Mouse (Mus musculus) hindbrain, embryonic 11.5 days (tissue): ENCODE measurements at regions not wholly inside any gene's neighbourhood (a gene's known extent, or its start where the extent isn't known, plus 50 kb on each side); places are given as distances from the start of the nearest gene placed in this dataset.

Experiments used
- ATAC-seq: fragments of 200-750 bp; cut with Nextera tagmentation; 2 replicates; pipeline ENCODE4 v1.8.0; 2017; ENCODE audit warnings: mild to moderate bottlenecking, moderate TSS enrichment, moderate library complexity; ENCODE audit not compliant: low FRiP score
- DNase-seq: peaks from one replicate; pipeline ENCODE4 v3.0.0-alpha.2; 2015; ENCODE audit warnings: low spot score
- H3K27ac ChIP-seq: fragments of 300-500 bp; sonication (generic); 2 replicates; pipeline ENCODE4 v1.5.1; 2014; ENCODE audit warnings: mild to moderate bottlenecking, low read depth, low read length
- H3K27me3 ChIP-seq: fragments of 300-500 bp; sonication (generic); 2 replicates; pipeline ENCODE4 v1.6.1; 2014; ENCODE audit warnings: mild to moderate bottlenecking, low read length, moderate library complexity, mixed read lengths; ENCODE audit not compliant: control insufficient read depth, insufficient read depth
- H3K36me3 ChIP-seq: fragments of 300-500 bp; sonication (generic); 2 replicates; pipeline ENCODE4 v1.6.1; 2014; ENCODE audit warnings: mild to moderate bottlenecking, low read length, moderate library complexity, mixed read lengths; ENCODE audit not compliant: control insufficient read depth, insufficient read depth
- H3K4me1 ChIP-seq: fragments of 300-500 bp; sonication (generic); replicated peaks from 2 replicates; pipeline ENCODE4 v1.6.1; 2014; ENCODE audit warnings: low read length, mixed read lengths; ENCODE audit not compliant: control insufficient read depth, insufficient read depth
- H3K4me2 ChIP-seq: fragments of 300-500 bp; sonication (generic); replicated peaks from 2 replicates; pipeline ENCODE4 v1.6.1; 2014; ENCODE audit warnings: mild to moderate bottlenecking, low read depth, low read length
- H3K4me3 ChIP-seq: fragments of 300-500 bp; sonication (generic); 2 replicates; pipeline ENCODE4 v1.5.1; 2014; ENCODE audit warnings: low read depth, low read length
- H3K9ac ChIP-seq: fragments of 300-500 bp; sonication (generic); 2 replicates; pipeline ENCODE4 v1.6.1; 2014; ENCODE audit warnings: low read depth, low read length
- H3K9me3 ChIP-seq: fragments of 300-500 bp; sonication (generic); 2 replicates; pipeline ENCODE4 v1.6.1; 2016; ENCODE audit warnings: low read length; ENCODE audit not compliant: control insufficient read depth
- WGBS: fragments of 180-500 bp; shearing (Covaris S2); extraction: QIAGEN DNeasy Blood & Tissue Kit; methylation state at CpG from one replicate; pipeline ENCODE4 v1.1.7; 2014; 5-methylcytosine and 5-hydroxymethylcytosine counted together

DNA sequence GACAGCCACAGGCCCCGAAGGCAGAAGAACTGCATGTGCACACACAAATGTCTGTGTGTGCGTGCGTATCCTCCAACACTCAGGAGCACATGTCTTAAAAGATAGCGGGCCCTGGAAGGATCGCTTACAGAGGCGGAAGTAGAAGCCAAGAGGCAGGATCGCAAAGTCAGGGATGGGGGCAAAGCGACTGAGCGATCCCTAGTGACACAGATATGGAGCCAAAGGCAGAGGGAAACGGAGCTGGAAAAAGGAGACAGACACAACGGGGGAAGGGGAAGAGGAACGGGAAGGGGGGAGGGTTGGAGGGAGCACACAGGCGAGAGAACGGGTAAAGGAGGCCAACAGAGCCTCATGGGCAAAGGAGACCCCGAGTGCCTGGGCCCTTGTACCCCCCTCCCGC lies 129.8 kb upstream of the Lhx5 start:
- Histone ChIP-seq H3K4me1 (peaks cover 7% of the 10 kb centered on the region), H3K27me3 (peaks cover 54% of the 10 kb centered on the region), H3K4me3 (peak overlapping the region; percentile 18; the same call in 1 of the 2 replicates), H3K36me3 (no peaks in the 10 kb centered on the region), H3K4me2 (peak overlapping the region; percentile 43), H3K9me3 (no peaks in the 10 kb centered on the region), H3K9ac (peak overlapping the region; percentile 53), H3K27ac (peak overlapping the region; percentile 68)
- ATAC-seq (peak; percentile 23; the same call in 1 of the 2 replicates), DNase-seq (peak; percentile 60)
- WGBS = 1% methylated on average over 16 of the region's 16 CpGs

DNA sequence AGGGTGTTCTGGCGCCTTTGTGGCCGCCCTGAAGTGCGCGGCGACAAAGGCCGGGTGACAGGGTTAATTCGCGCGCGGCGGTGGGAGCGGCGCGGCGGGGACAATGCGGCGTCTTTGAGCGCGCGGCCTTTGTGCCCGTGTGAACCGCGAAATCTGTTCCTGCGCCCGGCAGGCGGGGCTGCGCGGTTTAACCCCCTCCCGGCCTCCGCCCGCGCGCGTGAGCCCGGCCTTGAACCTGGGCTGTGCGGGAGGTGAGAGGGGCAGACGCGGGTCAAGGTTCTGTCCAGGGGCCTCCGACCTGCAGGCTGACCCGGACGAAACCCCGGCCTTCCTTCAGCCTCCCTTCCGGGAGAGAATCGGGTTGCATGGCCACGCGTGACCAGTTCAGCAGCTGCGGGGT lies 129.2 kb upstream of the Lhx5 start:
- peak overlapping the region; percentile 68 for H3K27ac ChIP-seq
- H3K4me1 ChIP-seq = peaks cover 4% of the 10 kb centered on the region
- H3K4me3 ChIP-seq = peak overlapping the region; percentile 18
- H3K27me3 ChIP-seq = peaks cover 50% of the 10 kb centered on the region
- ATAC-seq (peak; percentile 55), DNase-seq (peak; percentile 77)
- peak overlapping the region; percentile 43 for H3K4me2 ChIP-seq
- H3K36me3 ChIP-seq = no peaks in the 10 kb centered on the region
- H3K9me3 ChIP-seq = no peaks in the 10 kb centered on the region
- 1% methylated on average over 47 of the region's 47 CpGs for WGBS
- H3K9ac ChIP-seq = peak overlapping the region; percentile 53

DNA sequence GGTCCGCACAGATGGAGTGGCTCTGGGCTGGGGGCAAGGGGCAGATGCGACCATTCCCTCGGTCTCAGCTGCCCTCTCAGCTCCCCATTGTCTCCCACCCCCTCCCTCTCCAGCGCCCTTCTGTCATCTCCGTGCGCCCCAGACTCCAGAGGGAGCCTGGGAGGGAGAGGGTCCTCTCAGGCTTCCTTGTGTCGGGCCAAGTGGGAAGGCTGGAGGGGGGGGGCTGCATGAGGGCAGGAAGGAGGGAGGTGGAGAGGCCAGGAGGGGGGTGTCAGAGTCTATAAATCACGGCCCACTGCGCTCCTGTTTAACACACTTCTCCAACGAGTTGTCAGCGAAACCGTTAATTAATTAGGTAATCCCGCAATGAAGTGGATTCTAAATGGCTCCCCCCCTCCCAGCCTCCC lies 127.2 kb upstream of the Lhx5 start:
- Histone ChIP-seq H3K4me2 (no peak overlapping the region), H3K36me3 (no peaks in the 10 kb centered on the region), H3K27ac (peak overlapping the region; percentile 5), H3K9ac (no peak overlapping the region), H3K9me3 (no peaks in the 10 kb centered on the region), H3K27me3 (peaks cover 45% of the 10 kb centered on the region), H3K4me3 (no peak overlapping the region), H3K4me1 (peaks cover 4% of the 10 kb centered on the region)
- WGBS = 25% methylated on average over 12 of the region's 13 CpGs
- DNase-seq (peak; percentile 64), ATAC-seq (peak; percentile 79)

DNA sequence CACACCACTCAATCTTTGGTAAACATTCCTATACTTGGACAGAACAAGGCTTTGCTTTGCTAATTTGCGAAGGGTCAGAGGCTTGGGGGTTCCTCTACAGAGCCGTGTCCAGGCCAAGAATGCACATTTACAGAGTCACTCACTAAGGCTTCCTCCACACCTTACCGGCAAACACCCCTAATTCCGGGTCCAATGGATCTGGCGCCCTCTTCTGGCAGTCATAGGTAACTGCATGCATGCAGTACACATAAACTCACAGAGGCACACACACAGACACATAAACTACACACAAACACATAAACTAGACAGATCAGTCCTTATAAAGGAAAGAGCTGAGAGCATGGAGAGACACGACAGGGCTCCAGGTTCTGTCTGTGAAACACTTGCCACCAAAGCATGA lies 119.2 kb upstream of the Lhx5 start:
- no peak for DNase-seq

DNA sequence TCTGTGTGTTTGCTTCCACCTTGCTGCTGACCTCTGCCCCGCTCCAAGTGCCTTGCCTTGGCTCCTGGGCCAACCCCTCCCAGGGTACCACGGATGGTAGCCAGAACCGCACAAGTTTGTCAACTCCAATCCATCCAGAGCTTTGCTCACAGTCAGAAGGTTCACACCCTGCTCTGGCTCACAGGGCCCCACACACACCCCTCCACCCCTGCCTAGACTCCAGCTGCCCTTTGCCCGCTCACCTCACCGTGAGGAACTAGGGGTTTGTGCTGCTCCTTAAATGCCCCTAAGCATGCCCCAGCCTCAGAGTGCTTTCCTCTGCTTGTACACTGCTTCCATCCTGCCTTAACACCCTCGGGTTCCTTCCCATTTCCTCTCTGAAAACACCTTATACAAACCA lies 117.5 kb upstream of the Lhx5 start:
- no peak for DNase-seq
- Histone ChIP-seq H3K9ac (no peak overlapping the region), H3K4me3 (no peak overlapping the region), H3K27ac (no peak overlapping the region), H3K36me3 (no peaks in the 10 kb centered on the region), H3K4me1 (no peaks in the 10 kb centered on the region), H3K4me2 (no peak overlapping the region), H3K27me3 (no peaks in the 10 kb centered on the region), H3K9me3 (no peaks in the 10 kb centered on the region)
- 76% methylated on average over 6 of the region's 6 CpGs for WGBS
- ATAC-seq = no peak

More for the DNA sequence above, 119.2 kb upstream of the Lhx5 start:
- no peak overlapping the region for H3K9ac ChIP-seq
- no peaks in the 10 kb centered on the region for H3K27me3 ChIP-seq
- H3K4me2 ChIP-seq = no peak overlapping the region
- H3K4me3 ChIP-seq = no peak overlapping the region
- H3K36me3 ChIP-seq = no peaks in the 10 kb centered on the region
- H3K9me3 ChIP-seq = no peaks in the 10 kb centered on the region
- H3K27ac ChIP-seq = no peak overlapping the region
- WGBS = 90% methylated on average over 6 of the region's 6 CpGs
- no peaks in the 10 kb centered on the region for H3K4me1 ChIP-seq
- ATAC-seq = no peak

DNA sequence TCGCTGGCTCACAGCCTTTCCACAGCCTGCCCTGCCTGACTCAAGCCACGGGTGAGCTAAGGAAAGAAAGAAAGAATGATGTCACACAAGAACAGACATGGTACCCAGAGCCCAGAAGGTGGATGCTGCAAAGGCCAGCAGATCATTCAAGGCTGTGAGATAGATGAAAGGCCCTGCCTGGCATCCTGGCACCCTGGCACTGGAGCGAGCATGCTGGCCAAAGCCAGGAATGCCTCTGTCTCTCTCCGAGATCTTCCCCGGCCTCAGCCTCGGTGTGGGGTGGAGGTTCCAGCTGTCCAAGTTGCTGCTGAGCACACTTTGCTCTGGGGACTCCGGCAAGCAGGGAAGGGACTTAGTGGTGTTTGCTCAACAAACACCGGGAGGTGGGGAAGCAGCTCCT lies 116.4 kb upstream of the Lhx5 start:
- H3K4me2 ChIP-seq = no peak overlapping the region
- WGBS = 51% methylated on average over 8 of the region's 8 CpGs
- ATAC-seq (no peak), DNase-seq (no peak)
- no peaks in the 10 kb centered on the region for H3K4me1 ChIP-seq
- no peak overlapping the region for H3K27ac ChIP-seq
- H3K9me3 ChIP-seq = no peaks in the 10 kb centered on the region
- H3K36me3 ChIP-seq = no peaks in the 10 kb centered on the region
- H3K27me3 ChIP-seq = no peaks in the 10 kb centered on the region
- no peak overlapping the region for H3K9ac ChIP-seq
- H3K4me3 ChIP-seq = no peak overlapping the region

DNA sequence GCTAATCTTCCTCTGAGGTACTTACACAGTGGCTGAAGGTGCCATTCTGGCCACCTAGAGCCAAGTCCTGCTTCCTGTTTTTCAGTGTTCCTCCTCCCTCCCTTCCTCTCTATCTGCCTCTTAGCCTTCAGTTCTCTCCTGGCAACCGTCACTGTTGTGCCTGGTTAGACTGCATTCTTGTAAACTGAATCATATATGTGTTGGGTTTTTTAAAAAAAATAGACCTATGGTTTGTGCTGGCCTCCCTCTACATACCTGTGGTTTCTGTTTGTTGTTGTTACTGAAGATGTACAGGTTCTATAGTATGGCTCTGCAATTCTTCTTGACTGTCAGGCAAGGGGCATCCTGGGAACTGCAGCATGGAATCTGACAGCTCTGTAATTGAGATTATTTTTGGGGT lies 112.5 kb upstream of the Lhx5 start:
- Histone ChIP-seq H3K4me3 (no peak overlapping the region), H3K27ac (no peak overlapping the region), H3K27me3 (no peaks in the 10 kb centered on the region; the same call in 1 of the 2 replicates), H3K4me2 (no peak overlapping the region), H3K36me3 (no peaks in the 10 kb centered on the region), H3K9me3 (no peaks in the 10 kb centered on the region), H3K9ac (no peak overlapping the region), H3K4me1 (no peaks in the 10 kb centered on the region; the same call in 1 of the 2 replicates)
- DNase-seq (no peak), ATAC-seq (no peak)
- 83% methylated on average over 1 of the region's 1 CpGs for WGBS

DNA sequence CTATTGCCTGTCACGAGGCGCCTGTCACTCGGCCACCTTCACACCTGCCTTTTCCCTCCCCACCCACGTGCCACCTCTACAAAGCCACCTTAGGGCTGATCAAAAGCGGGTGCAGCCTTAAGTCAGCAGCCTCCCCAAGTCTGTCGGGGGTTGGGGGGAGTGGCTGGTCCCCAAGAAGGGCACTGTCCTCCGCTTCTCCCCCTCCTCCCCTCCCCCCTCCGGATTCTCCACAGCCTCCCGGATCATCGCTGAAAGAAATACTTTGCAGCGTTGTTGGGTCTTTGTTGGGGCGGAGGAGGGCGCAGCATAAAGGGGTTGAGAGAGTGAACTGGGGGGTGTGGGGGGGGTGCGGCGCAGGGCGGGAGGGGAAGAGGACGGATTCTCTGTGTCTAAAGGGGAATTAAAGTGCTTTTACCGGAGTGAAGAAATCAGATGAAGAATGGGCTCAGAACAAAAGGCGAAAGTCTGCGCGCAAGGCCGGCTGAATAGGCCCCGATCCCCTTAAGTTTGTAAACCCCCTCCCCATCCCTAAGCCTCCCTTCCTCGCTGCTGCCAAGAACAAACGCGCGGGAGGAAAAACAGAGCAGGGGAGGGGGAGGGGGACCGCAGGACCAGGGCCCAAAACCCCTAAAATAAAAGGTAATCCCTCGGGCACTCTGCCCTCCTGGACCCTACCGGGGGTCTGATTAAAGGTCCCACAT lies 109.3 kb upstream of the Lhx5 start:
- Histone ChIP-seq H3K4me1 (no peaks in the 10 kb centered on the region; the same call in 1 of the 2 replicates), H3K27ac (peak overlapping the region; percentile 75), H3K4me2 (peak overlapping the region; percentile 44), H3K9ac (peak overlapping the region; percentile 52), H3K27me3 (no peaks in the 10 kb centered on the region; the same call in 1 of the 2 replicates), H3K36me3 (no peaks in the 10 kb centered on the region), H3K9me3 (no peaks in the 10 kb centered on the region), H3K4me3 (peak overlapping the region; percentile 19)
- WGBS = under 1% methylated on average over 30 of the region's 30 CpGs
- peak; percentile 69 for DNase-seq
- peak; percentile 72 for ATAC-seq

DNA sequence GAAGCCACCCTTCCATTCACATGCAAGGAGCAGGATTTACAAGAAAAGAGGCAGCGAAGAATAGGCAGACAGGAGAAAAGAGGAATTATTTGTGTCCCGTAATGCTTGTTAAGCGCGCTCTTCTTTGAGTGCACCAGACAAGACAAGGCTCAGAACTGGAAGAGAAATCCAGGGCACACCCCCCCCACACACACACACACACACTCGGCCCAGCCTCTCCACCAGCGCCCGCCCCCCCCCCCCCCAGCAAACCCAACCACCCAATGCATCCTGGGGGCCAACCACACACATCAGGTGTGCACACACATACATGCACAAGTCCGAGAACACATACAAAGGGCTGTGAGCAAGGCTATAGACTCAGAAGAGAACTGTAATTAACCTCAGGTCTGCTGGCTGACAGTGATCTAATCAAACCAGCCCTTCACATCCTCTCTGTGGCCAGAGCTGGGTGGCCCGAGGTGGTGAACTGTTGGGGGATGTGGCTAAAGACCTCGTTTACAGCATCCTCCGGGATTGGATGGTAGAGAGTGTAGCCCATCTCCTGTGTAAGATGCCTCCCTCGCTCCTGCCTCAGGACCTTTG lies 108.7 kb upstream of the Lhx5 start:
- no peaks in the 10 kb centered on the region for H3K9me3 ChIP-seq
- H3K4me2 ChIP-seq = peak overlapping the region; percentile 44
- H3K27ac ChIP-seq = peak overlapping the region; percentile 75
- ATAC-seq (peak; percentile 45), DNase-seq (peak; percentile 22)
- H3K36me3 ChIP-seq = no peaks in the 10 kb centered on the region
- peak overlapping the region; percentile 52 for H3K9ac ChIP-seq
- no peaks in the 10 kb centered on the region; the same call in 1 of the 2 replicates for H3K27me3 ChIP-seq
- H3K4me3 ChIP-seq = peak overlapping the region; percentile 19
- WGBS = 11% methylated on average over 12 of the region's 12 CpGs
- no peaks in the 10 kb centered on the region; the same call in 1 of the 2 replicates for H3K4me1 ChIP-seq
